Mouse (Mus musculus) hematopoietic stem cell, adult 5-6 weeks (primary cell): ENCODE results near the gene Pctp. TPM values are rescaled to one million over a fixed set of nuclear protein-coding genes. Genes with fewer than 3 reads are reported as not detected.
A peak's percentile ranks its signal among the peaks of the same experiment; 100 is the strongest.

Source experiments
- ATAC-seq, 2 experiments: fragments of 125-278 bp in 1 of 2; replicated peaks in 1 of 2; 2 replicates each; pipeline ENCODE4 v1.8.0; 2016 to 2017; ENCODE audit warnings: inconsistent platforms in 2 of 2, mild to moderate bottlenecking in 2 of 2, moderate number of reproducible peaks in 2 of 2, low read depth in 1 of 2, moderate TSS enrichment in 1 of 2; ENCODE audit not compliant: low FRiP score in 2 of 2, poor library complexity in 2 of 2, severe bottlenecking in 2 of 2, insufficient read depth in 1 of 2, low TSS enrichment in 1 of 2
- total RNA-seq: library from RNA; stranded (forward); fragments of 172-1452, 232-1000 nt; gene quantifications from 2 replicates; pipeline ENCODE4 v1.2.3, GENCODE M21; 2017

Gene Pctp
- total RNA-seq, 1 experiment from 2014 or later = 20.0 TPM

DNA sequence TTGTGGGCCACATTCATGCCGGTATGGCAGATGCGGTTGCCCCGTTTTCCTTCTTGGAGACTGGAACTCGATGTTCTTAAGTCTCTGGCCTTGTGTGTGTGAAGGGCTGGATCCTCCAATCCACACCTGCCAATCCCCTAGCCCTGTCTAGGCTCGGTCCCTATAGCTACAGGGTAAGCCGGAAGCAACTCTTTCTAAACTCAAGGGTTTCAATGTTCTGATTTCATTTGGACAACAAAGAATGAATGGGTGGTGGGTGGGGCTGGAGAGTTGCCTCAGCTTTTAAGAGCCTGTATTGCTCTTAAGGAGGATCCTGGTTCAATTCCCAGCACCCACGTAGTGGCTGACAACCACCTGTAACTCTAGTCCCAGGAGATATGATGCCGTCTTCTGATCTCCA is 16.2 kb downstream of the Pctp start:
- ATAC-seq = no peak

DNA sequence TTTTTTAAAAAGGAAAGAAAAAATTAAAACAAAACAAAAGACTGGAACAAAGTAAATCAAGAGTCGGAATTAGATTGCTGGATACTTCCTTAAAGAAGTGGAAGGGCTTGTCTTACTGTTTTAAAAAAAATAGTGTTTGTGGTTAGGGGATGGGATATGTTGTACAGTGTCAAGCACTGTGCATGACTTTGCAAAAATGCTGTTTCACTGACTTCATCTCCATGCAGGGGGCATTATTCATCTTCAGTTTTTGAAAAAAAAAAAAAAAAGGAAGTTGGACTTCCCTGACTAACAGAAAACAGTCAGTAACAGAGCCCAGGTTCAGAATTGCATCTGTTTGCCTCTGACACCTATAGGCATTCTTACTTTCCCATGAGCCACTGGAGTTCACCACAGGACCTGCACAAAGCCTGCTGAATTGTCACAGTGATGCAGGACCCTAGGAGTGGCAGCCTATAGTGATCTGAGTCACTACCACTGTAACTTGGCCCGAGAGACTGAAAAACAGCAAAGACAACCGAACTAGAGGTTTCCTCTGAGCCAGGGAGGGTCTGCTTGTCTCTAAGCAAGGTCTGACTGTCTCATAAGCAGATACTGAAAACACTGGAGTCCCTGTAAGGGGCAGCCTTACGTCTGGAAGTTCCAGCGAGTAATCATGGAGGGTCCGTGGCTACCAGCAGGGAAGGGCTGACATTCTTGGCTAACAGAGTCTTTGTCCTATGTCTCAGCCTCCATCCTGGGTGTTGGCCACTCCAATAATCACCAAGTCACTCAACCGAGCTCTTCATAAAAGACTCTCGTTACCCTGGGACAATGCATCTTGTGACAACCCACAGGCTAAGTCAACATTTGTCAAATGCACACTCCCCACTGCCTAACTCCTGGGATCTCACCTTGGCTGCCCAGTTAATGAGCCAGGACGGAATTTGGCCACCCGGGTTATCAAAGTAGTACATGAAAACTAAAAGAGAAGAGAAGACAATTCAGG is 17.2 kb downstream of the Pctp start:
- peak; percentile 86 to 89 for ATAC-seq

DNA sequence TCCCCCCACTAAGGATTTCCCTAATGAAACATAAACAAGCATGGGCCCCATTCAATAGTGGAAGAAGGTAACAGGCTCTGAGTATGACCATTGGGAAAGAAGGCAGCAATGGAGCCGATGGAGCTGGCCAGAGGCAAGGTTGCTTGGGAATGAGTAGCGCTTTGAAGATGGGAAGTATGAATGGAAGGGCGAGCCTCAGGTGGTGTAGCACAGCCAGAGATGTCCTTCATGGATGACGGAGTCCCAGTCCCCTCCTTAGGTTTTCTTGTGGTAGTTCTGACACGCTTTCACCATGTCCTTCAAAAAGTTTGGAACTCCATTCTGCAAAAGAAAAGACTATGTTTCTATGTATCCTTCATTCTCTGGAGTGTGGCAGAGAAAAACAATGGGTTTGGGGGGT is 18.3 kb downstream of the Pctp start:
- no peak for ATAC-seq

DNA sequence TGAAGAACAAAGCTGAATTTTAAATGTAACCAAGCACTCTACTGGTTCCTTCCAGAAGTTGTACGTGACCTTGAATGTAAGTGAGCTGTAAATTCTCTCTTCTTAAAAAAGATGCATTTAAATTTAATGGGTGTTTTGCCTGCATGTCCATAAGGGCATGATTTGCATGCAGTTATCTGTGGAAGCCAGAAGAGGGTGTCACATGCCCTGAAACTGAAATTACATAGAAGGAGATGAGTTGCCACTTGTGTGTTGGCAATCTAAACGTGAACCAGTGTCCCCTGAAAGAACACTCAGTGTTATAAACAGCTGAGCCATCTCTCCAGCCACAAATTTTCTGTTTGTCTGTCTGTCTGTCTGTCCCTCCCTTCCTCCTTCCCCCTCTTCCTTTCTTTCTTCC is 19.8 kb downstream of the Pctp start:
- no peak for ATAC-seq

DNA sequence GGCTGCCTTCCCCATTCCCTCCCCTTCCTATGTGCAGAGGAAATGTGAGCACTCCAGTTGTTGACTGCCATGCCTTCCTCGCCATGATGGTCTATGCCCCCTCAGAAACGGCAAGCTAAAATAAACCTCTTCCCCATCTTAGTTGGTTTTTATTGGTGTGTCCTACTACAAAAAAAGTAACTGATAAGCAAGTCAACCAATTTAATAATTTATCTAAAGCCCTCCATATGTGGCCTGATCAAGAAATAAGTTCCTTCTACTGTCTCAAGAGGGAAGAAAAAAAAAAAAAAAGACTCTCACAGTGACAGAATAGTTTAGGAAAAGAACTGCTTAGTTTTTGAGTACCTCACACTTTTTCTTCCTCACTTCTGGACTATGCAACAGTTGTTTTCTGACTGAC is 22.6 kb downstream of the Pctp start:
- ATAC-seq = no peak

DNA sequence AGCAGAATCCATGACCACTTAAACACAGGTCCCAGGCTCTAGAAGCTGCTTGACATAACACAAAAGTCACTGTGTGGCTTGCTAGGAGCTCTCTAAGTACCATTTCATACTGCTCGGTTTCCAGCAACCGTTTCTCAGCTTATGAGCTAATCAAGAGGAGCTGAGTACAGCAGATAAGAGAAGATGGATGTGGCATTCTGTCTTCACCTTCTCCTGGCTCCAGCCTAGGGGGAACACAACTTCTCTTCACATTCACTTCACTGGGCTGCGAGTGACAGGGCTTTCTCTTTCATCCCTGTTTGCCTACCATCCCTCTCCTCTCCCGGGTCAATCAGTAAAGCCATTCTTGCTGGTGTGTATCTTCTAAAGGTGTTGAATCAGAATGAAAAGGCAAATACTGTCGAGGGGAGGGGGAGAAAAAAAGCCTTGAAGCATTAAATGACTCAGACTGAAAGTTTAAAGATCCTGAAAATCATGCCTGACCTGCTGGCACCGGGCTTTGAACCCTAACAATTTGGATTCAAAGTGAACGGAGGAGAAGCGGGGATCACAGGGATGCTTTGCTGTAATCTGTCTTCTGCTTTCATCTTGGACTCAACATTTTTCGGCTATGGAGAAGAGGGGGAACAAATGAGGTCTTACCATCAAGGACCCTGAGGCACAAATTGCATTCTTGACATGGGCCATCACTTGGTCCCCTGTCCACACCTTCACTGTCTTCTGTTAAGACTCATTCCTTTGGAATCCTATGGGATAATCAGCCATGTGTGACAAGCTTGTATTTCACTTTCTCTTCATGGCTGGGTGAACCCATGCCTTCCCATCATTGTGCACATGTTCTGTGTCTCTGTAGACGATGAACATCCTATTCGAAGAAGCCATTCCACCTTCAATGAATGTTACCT is 23.5 kb downstream of the Pctp start:
- ATAC-seq = no peak

DNA sequence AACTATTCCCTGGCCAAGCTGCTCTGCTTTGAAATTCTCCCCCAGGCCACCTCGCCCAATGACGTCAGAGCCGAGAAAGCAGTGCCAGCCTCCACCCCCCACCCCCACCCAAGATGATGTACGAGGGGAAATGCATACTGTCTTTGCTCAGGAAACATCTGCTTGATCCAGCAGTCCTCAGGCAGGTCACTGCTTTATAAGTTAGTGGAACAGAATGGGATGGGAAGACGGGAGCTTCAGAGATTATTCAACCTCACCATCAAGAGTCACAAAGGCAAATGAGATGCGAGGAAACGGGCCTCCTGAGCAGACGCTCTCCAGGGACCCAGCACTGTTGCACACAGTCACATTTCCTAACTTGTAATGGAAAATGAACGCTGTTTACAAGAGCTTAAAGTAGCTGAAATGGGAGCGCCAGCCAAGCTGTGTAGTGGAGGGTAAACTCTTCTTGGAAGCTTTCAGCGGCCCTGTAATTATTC is 24.3 kb downstream of the Pctp start:
- ATAC-seq = no peak

DNA sequence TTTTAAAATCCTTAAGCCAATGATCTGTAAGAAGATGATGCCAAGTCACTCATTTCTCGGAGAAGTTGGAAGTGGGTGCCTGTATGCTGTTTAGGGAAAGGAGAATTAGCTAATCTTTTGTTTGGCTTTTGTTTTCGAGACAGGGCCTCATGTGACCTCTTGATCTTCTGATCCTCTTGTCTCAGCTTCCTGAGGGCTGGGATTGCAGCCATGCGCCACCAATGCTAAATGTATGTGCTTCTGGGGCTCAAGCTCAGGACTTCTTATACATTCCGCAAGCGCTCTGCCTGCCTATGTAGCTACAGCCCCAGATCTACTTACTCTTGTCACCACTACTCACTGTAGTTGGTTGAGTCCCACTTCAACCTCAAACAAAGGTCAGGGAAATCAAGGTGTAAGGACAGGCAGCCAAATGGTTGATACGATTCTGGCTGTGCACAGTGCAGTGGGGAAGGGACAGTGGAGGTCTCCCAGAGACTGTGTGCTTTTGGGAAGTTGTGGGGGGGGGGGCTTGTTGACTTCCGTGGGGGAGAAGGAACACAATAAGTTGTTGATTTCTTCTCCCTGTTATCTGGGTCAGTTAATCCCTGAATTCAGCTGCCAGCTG is 24.8 kb downstream of the Pctp start:
- no peak for ATAC-seq

DNA sequence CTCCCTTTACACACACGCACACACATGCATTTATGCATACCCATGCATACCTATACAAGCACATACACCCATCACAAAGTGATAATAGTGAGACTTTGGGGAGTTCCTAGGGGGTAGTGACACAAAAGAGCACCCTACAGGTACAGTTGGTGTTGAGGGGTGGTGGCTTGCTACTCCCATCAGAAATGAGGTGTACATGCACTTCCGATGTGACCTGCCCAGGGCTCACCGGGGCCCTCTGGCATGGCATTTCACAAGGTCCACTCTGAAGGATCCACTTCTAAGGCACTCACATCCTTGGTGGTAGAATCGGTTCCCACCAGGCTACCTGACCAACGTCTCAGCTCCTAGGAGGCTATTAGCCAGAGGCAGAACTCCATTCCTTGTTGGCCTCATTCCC is 26.3 kb downstream of the Pctp start:
- no peak for ATAC-seq

DNA sequence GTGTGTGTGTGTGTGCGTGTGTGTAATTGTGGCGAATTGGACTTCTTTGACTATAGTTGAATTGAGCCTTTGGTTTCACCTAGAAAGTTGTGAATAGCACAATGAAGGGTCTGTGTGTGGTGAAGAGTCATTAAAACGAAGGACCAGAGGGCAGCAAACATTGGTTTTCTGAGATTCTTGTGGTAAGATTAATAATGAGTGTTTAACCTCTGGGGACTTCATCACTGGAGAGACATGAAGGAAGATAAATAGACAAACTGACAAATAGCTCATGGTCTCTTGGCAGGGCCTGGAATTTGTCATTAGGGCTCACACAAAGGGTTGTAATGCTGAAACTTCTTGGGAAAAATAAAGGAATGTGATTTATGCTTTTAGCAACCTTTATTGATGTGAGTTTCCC is 31.4 kb downstream of the Pctp start:
- ATAC-seq = no peak

DNA sequence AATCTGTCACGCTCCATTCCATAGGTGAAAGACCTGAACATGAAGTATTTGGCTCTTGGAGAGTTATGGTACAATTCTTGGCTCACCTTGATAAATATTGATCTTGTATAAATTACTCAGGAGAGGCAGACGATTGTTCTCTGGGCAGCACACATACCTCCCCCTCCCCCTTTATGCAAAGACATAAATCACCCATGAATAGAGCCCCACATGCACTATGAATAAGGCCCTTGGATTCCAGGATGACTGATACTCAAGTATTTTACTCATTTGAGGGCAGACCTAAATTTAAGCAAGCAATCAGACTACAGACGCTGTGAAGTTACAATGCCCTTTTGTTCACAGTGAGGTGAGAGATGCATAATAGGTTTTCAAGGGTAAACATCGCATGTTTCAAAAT is 32.0 kb downstream of the Pctp start:
- ATAC-seq = no peak

DNA sequence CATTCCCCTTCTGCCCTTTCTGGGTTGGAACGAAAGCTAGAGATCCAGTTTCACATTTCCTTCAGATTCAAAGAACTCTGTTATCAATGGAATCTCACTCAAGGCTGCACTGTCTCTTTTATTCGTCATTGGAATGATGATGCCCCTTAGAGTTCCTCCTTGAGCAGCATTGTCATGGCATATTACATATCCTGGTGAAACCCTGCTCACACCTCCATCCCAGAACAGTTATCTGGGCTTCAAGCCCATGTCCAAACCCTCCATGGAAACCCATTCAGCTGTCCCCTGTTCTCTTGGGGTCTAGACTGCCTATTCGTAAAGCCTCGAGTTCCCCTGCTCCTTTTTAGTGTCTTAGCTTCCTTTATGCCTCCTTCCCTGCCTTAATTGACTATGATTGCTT is 33.6 kb downstream of the Pctp start:
- ATAC-seq = no peak

DNA sequence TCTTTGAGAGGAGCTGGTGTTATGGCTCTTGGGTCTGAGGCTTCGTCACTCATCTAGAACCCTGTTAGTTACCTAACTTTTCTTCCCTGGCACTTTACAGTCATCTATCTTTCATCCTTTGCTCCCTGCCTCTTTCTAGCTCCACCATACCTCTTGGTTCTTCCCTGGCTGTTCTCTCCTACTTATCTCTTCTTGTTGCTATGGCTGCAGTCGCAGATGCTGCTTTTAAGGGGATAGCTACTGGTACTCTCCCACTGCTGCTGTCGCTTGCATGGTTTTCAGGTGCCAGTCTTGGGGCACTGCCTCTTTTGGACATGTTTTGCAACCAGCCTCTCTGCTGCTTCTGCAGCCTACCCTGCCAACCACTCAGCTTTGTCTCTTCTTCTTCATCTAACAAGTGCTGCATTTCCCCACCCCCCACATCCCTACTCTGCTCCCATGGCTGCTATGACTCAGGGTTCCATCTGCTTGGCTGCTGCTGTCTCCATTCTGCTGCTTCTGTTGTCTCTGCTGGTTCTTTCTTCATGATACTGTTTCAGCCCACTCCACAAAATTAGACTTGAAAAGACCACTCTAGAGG is 51.9 kb downstream of the Pctp start:
- ATAC-seq = no peak

DNA sequence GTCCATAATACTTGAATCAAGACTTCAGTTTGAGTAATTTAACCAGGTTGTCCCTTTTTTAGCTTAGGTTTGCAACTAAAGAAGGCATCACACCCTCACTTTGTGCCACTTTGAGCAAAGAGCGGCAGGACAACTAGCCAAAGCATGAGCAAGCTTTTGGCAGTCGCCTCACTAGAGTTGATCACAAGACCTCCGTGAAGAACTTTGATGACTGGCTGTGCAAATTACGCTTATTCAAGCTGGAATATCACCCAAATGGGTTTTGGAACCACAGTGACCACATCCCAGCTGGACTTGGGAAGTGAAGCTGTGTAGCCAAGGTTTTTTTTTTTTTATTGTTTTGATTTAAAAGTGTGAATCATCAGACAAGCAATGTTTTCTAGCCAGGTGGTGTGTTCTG is 54.9 kb downstream of the Pctp start:
- no peak for ATAC-seq

DNA sequence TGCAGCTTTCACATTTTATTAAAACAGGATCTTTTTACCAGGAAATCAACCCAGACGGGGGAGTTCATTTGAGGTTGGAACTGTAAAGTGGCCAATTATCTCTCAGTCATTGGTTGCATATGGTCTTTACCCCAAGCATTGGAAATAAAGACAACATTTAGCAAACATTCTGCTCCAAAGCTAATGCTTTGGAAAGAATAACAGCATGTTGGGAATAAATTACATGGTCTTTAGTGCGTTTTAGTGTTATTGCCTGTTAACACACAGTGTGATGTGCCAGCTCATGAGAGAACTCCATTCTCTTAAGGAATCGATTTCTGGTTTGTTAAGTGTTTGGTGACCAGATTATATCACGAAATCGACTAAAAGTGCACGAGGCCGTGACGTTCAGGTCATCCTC is 57.5 kb downstream of the Pctp start:
- ATAC-seq = no peak

DNA sequence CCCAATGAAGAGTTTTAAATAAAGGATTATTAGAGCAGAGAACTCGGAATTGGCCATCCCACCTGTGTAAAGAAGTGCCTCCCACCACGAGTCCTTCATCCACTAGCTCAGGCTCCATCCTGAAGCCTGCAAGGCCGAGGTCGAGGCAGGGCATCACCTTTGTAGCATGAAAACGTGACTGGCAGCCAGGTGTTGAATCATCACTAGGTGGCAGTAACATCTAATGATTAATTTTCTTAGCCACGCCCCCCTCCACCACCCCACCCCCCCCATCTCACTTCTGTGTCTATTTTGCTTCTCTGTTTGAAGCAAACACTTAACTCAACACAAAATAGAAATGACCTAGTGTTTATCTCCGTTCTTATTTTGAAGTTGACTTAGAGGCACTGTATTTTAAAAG is 65.5 kb downstream of the Pctp start:
- ATAC-seq = peak in 1 of 2 experiments; percentile 32; a peak in 1 of 4 replicates
